Mouse (Mus musculus) ES-Bruce4 (cell line): Measurements from ENCODE around the gene Mrps5. TPM values are rescaled to one million over a fixed set of nuclear protein-coding genes. Genes with fewer than 3 reads are reported as not detected.

ENCODE experiments used
- H3K27ac ChIP-seq: 2 replicates; pipeline ENCODE4 v1.5.1; 2012; ENCODE audit warnings: low read length, inconsistent platforms; ENCODE audit not compliant: insufficient read depth
- H3K27me3 ChIP-seq: 2 replicates; pipeline ENCODE4 v1.6.1; 2012; ENCODE audit warnings: mild to moderate bottlenecking, low read length, inconsistent platforms; ENCODE audit not compliant: control insufficient read depth, poor library complexity, insufficient read depth, severe bottlenecking
- H3K36me3 ChIP-seq: 2 replicates; pipeline ENCODE4 v1.6.1; 2012; ENCODE audit warnings: inconsistent platforms, mild to moderate bottlenecking, low read length, moderate library complexity; ENCODE audit not compliant: control insufficient read depth, poor library complexity, insufficient read depth, severe bottlenecking
- H3K4me1 ChIP-seq: one replicate; pipeline ENCODE4 v1.8.1; 2011; ENCODE audit warnings: low read length; ENCODE audit not compliant: control insufficient read depth, insufficient read depth
- H3K4me3 ChIP-seq: 2 replicates; pipeline ENCODE4 v1.5.1; 2011; ENCODE audit warnings: low read depth, mild to moderate bottlenecking, low read length
- H3K9ac ChIP-seq: 2 replicates; pipeline ENCODE4 v1.6.1; 2012; ENCODE audit warnings: low read depth, mild to moderate bottlenecking, inconsistent platforms; ENCODE audit not compliant: poor library complexity, severe bottlenecking
- H3K9me3 ChIP-seq: replicated peaks from 2 replicates; pipeline ENCODE4 v1.6.1; 2012; ENCODE audit warnings: mild to moderate bottlenecking, low read length, inconsistent platforms; ENCODE audit not compliant: control insufficient read depth, poor library complexity, insufficient read depth, severe bottlenecking
- CTCF ChIP-seq: IDR thresholded peaks from one replicate; pipeline ENCODE4 v1.8.1; 2011; ENCODE audit warnings: low read depth, low read length
- EP300 ChIP-seq: IDR thresholded peaks from 2 replicates; pipeline ENCODE4 v1.6.1; 2011; ENCODE audit warnings: low read depth, low read length; ENCODE audit not compliant: insufficient read depth
- POLR2A ChIP-seq: IDR thresholded peaks from one replicate; pipeline ENCODE4 v1.8.1; 2011; ENCODE audit warnings: low read length; ENCODE audit not compliant: insufficient read depth
- polyA plus RNA-seq: library from polyadenylated mRNA; stranded (reverse); fragments of >200 nt; gene quantifications from 2 replicates; pipeline ENCODE4 v1.2.4, GENCODE M21; 2011; ENCODE audit warnings: low read depth; ENCODE audit not compliant: missing spikeins, insufficient read depth, insufficient read length

The Mrps5 gene
- 200 and 203 TPM in 2 replicates for polyA plus RNA-seq

- TF ChIP-seq CTCF (no peak), EP300 (0 out of 2 replicates have a peak, but pooled peaks have one; percentile 44), POLR2A (peak; percentile 26)
- Histone ChIP-seq H3K4me3 (peak within 1 kb of the TSS; percentile 83), H3K27me3 (no peaks in the 10 kb centered on the region), H3K9me3 (no peaks in the 10 kb centered on the region), H3K27ac (no peak within 1 kb of the TSS; the same call in 1 of the 2 replicates), H3K9ac (peak within 1 kb of the TSS; percentile 68), H3K36me3 (no peaks in the 10 kb centered on the region), H3K4me1 (peaks cover 1% of the 10 kb centered on the region)
Observed at GRCm38 (mm10) chr2:127586694-127587513, at the start of gene Mrps5, which contains the start of gene Zfp661. Mrps5 (plus strand) TSS chr2:127587222. Zfp661 (minus strand) TSS chr2:127587094.

- Histone ChIP-seq H3K4me1 (no peaks in the 10 kb centered on the region), H3K27me3 (no peaks in the 10 kb centered on the region), H3K27ac (no peak overlapping the region), H3K9ac (no peak overlapping the region), H3K9me3 (no peaks in the 10 kb centered on the region), H3K36me3 (no peaks in the 10 kb centered on the region), H3K4me3 (no peak overlapping the region)
- TF ChIP-seq CTCF (no peak), EP300 (no peak)
Observed at GRCm38 (mm10) chr2:127537548-127537947, 49.5 kb upstream of the Mrps5 start.

GRCm38 (mm10) chr2:127539494-127539893 is 47.5 kb upstream of the Mrps5 start:
- no peak overlapping the region for H3K9ac ChIP-seq
- H3K27ac ChIP-seq = no peak overlapping the region
- H3K4me1 ChIP-seq = no peaks in the 10 kb centered on the region
- H3K9me3 ChIP-seq = no peaks in the 10 kb centered on the region
- H3K4me3 ChIP-seq = no peak overlapping the region
- TF ChIP-seq CTCF (peak; percentile 61), POLR2A (no peak)
- H3K27me3 ChIP-seq = no peaks in the 10 kb centered on the region
- no peaks in the 10 kb centered on the region for H3K36me3 ChIP-seq

GRCm38 (mm10) chr2:127541185-127541584 is 45.8 kb upstream of the Mrps5 start, which contains the start of gene Prom2:
Prom2 (minus strand) TSS chr2:127541467.
- Histone ChIP-seq H3K27me3 (no peaks in the 10 kb centered on the region), H3K36me3 (no peaks in the 10 kb centered on the region), H3K4me3 (peak within 1 kb of the TSS; percentile 42), H3K9ac (no peak within 1 kb of the TSS), H3K4me1 (no peaks in the 10 kb centered on the region), H3K27ac (no peak within 1 kb of the TSS), H3K9me3 (no peaks in the 10 kb centered on the region)
- TF ChIP-seq POLR2A = no peak
- TF ChIP-seq CTCF = no peak
- no peak for TF ChIP-seq EP300

- Histone ChIP-seq H3K9ac (no peak overlapping the region), H3K4me3 (no peak overlapping the region), H3K36me3 (no peaks in the 10 kb centered on the region), H3K27ac (no peak overlapping the region), H3K9me3 (no peaks in the 10 kb centered on the region), H3K4me1 (no peaks in the 10 kb centered on the region), H3K27me3 (no peaks in the 10 kb centered on the region)
- TF ChIP-seq EP300 = no peak
Observed at GRCm38 (mm10) chr2:127541697-127542096, 45.3 kb upstream of the Mrps5 start.

- no peak overlapping the region for H3K9ac ChIP-seq
- no peaks in the 10 kb centered on the region for H3K9me3 ChIP-seq
- TF ChIP-seq CTCF (no peak), EP300 (no peak), POLR2A (no peak)
- H3K27ac ChIP-seq = no peak overlapping the region
- no peaks in the 10 kb centered on the region for H3K4me1 ChIP-seq
- no peaks in the 10 kb centered on the region for H3K27me3 ChIP-seq
- H3K4me3 ChIP-seq = no peak overlapping the region
- no peaks in the 10 kb centered on the region for H3K36me3 ChIP-seq
Observed at GRCm38 (mm10) chr2:127548342-127549074, 38.5 kb upstream of the Mrps5 start.
